Mouse (Mus musculus): ENCODE measurements around the gene Pck1. TPM values are rescaled to one million over a fixed set of nuclear protein-coding genes. Genes with fewer than 3 reads are reported as not detected.

Gene Pck1
- polyA plus RNA-seq, 1 experiment, result 16.4 TPM

GRCm38 (mm10) chr2:173172386-173172785 lies 19.5 kb downstream of the Pck1 start:
- TF ChIP-seq CTCF (IDR thresholded peaks at IDR 0.05; ENCODE audit: control insufficient read depth, insufficient read depth, low read length) (no peak), POLR2A (IDR thresholded peaks at IDR 0.05; ENCODE audit: borderline replicate concordance, control insufficient read depth, low read depth, low read length) (no peak)
- 14% methylated on average over 1 of the region's 1 CpGs for WGBS
- H3K4me3 ChIP-seq (replicated peaks; ENCODE audit: control insufficient read depth, low read depth, low read length), result no peak overlapping the region
- 0 out of 2 replicates have a peak overlapping the region, but pooled peaks have one; percentile 5 for H3K27ac ChIP-seq (ENCODE audit: control insufficient read depth, insufficient read depth, low read depth, low read length, poor library complexity)
- peaks cover 7% of the 10 kb centered on the region; the same call in 1 of the 2 replicates for H3K4me1 ChIP-seq (ENCODE audit: control insufficient read depth, insufficient read depth, low read length)

GRCm38 (mm10) chr2:173173008-173173407 lies 20.2 kb downstream of the Pck1 start:
- Histone ChIP-seq H3K27ac (ENCODE audit: control insufficient read depth, insufficient read depth, low read depth, low read length, poor library complexity) (no peak overlapping the region; the same call in 1 of the 2 replicates), H3K4me1 (ENCODE audit: control insufficient read depth, insufficient read depth, low read length) (peaks cover 7% of the 10 kb centered on the region; the same call in 1 of the 2 replicates), H3K4me3 (replicated peaks; ENCODE audit: control insufficient read depth, low read depth, low read length) (no peak overlapping the region)
- TF ChIP-seq POLR2A (IDR thresholded peaks at IDR 0.05; ENCODE audit: borderline replicate concordance, control insufficient read depth, low read depth, low read length) (no peak), CTCF (IDR thresholded peaks at IDR 0.05; ENCODE audit: control insufficient read depth, insufficient read depth, low read length) (no peak)
- WGBS, result 0% methylated on average over 2 of the region's 2 CpGs

GRCm38 (mm10) chr2:173173521-173174511 lies 21.0 kb downstream of the Pck1 start:
- TF ChIP-seq CTCF (IDR thresholded peaks at IDR 0.05; ENCODE audit: control insufficient read depth, insufficient read depth, low read length), result no peak
- TF ChIP-seq POLR2A (IDR thresholded peaks at IDR 0.05; ENCODE audit: borderline replicate concordance, control insufficient read depth, low read depth, low read length), result no peak
- no peak overlapping the region for H3K27ac ChIP-seq (ENCODE audit: control insufficient read depth, insufficient read depth, low read depth, low read length, poor library complexity)
- 20% methylated on average over 22 of the region's 22 CpGs for WGBS
- peaks cover 7% of the 10 kb centered on the region; the same call in 1 of the 2 replicates for H3K4me1 ChIP-seq (ENCODE audit: control insufficient read depth, insufficient read depth, low read length)
- H3K4me3 ChIP-seq (replicated peaks; ENCODE audit: control insufficient read depth, low read depth, low read length), result no peak overlapping the region

GRCm38 (mm10) chr2:173174569-173174968 lies 21.7 kb downstream of the Pck1 start:
- H3K4me1 ChIP-seq (ENCODE audit: control insufficient read depth, insufficient read depth, low read length), result peaks cover 7% of the 10 kb centered on the region; the same call in 1 of the 2 replicates
- no peak overlapping the region for H3K4me3 ChIP-seq (replicated peaks; ENCODE audit: control insufficient read depth, low read depth, low read length)
- no peak overlapping the region for H3K27ac ChIP-seq (ENCODE audit: control insufficient read depth, insufficient read depth, low read depth, low read length, poor library complexity)
- TF ChIP-seq POLR2A (IDR thresholded peaks at IDR 0.05; ENCODE audit: borderline replicate concordance, control insufficient read depth, low read depth, low read length), result no peak
- TF ChIP-seq CTCF (IDR thresholded peaks at IDR 0.05; ENCODE audit: control insufficient read depth, insufficient read depth, low read length), result no peak
- WGBS, result 32% methylated on average over 1 of the region's 1 CpGs

GRCm38 (mm10) chr2:173175703-173176102 lies 22.9 kb downstream of the Pck1 start:
- no peak overlapping the region for H3K27ac ChIP-seq (ENCODE audit: control insufficient read depth, insufficient read depth, low read depth, low read length, poor library complexity)
- TF ChIP-seq POLR2A (IDR thresholded peaks at IDR 0.05; ENCODE audit: borderline replicate concordance, control insufficient read depth, low read depth, low read length) (no peak), CTCF (IDR thresholded peaks at IDR 0.05; ENCODE audit: control insufficient read depth, insufficient read depth, low read length) (no peak)
- peaks cover 7% of the 10 kb centered on the region; the same call in 1 of the 2 replicates for H3K4me1 ChIP-seq (ENCODE audit: control insufficient read depth, insufficient read depth, low read length)
- WGBS, result 82% methylated on average over 5 of the region's 5 CpGs
- H3K4me3 ChIP-seq (replicated peaks; ENCODE audit: control insufficient read depth, low read depth, low read length), result no peak overlapping the region

GRCm38 (mm10) chr2:173177481-173177880 lies 24.6 kb downstream of the Pck1 start:
- H3K27ac ChIP-seq (ENCODE audit: control insufficient read depth, insufficient read depth, low read depth, low read length, poor library complexity), result no peak overlapping the region
- peaks cover 5% of the 10 kb centered on the region; the same call in 1 of the 2 replicates for H3K4me1 ChIP-seq (ENCODE audit: control insufficient read depth, insufficient read depth, low read length)
- TF ChIP-seq POLR2A (IDR thresholded peaks at IDR 0.05; ENCODE audit: borderline replicate concordance, control insufficient read depth, low read depth, low read length), result no peak
- TF ChIP-seq CTCF (IDR thresholded peaks at IDR 0.05; ENCODE audit: control insufficient read depth, insufficient read depth, low read length), result no peak
- 15% methylated on average over 5 of the region's 5 CpGs for WGBS
- H3K4me3 ChIP-seq (replicated peaks; ENCODE audit: control insufficient read depth, low read depth, low read length), result no peak overlapping the region

- TF ChIP-seq POLR2A (IDR thresholded peaks at IDR 0.05; ENCODE audit: borderline replicate concordance, control insufficient read depth, low read depth, low read length) (no peak), CTCF (IDR thresholded peaks at IDR 0.05; ENCODE audit: control insufficient read depth, insufficient read depth, low read length) (no peak)
- H3K4me1 ChIP-seq (ENCODE audit: control insufficient read depth, insufficient read depth, low read length), result peaks cover 2% of the 10 kb centered on the region; the same call in 1 of the 2 replicates
- H3K27ac ChIP-seq (ENCODE audit: control insufficient read depth, insufficient read depth, low read depth, low read length, poor library complexity), result no peak overlapping the region
- no peak overlapping the region for H3K4me3 ChIP-seq (replicated peaks; ENCODE audit: control insufficient read depth, low read depth, low read length)
- WGBS, result 77% methylated on average over 8 of the region's 8 CpGs
Measured at GRCm38 (mm10) chr2:173177951-173178350, 25.1 kb downstream of the Pck1 start.

GRCm38 (mm10) chr2:173179046-173179445 lies 26.2 kb downstream of the Pck1 start:
- 70% methylated on average over 7 of the region's 7 CpGs for WGBS
- Histone ChIP-seq H3K27ac (ENCODE audit: control insufficient read depth, insufficient read depth, low read depth, low read length, poor library complexity) (no peak overlapping the region), H3K4me3 (replicated peaks; ENCODE audit: control insufficient read depth, low read depth, low read length) (no peak overlapping the region), H3K4me1 (ENCODE audit: control insufficient read depth, insufficient read depth, low read length) (no peaks in the 10 kb centered on the region; the same call in 1 of the 2 replicates)
- TF ChIP-seq CTCF (IDR thresholded peaks at IDR 0.05; ENCODE audit: control insufficient read depth, insufficient read depth, low read length) (no peak), POLR2A (IDR thresholded peaks at IDR 0.05; ENCODE audit: borderline replicate concordance, control insufficient read depth, low read depth, low read length) (no peak)

Data from bone marrow, adult 2 months (tissue).